Mouse (Mus musculus) midbrain, embryonic 14.5 days (tissue): ENCODE data around the gene Spock3. TPM values are rescaled to one million over a fixed set of nuclear protein-coding genes. Genes with fewer than 3 reads are reported as not detected.
"Not testable (repeated sequence)": the region's sequence is repeated elsewhere in the genome, so short reads cannot be mapped to it uniquely, and the experiment has no call there.

Experiments used
- ATAC-seq: fragments of 200-750 bp; cut with Nextera tagmentation; 2 replicates; pipeline ENCODE4 v1.8.0; 2017; ENCODE audit warnings: moderate number of reproducible peaks, moderate library complexity; ENCODE audit not compliant: low FRiP score, low TSS enrichment
- DNase-seq: peaks from one replicate; pipeline ENCODE4 v3.0.0-alpha.2; 2015
- H3K27ac ChIP-seq: fragments of 300-500 bp; sonication (generic); replicated peaks from 2 replicates; pipeline ENCODE4 v1.5.1; 2014; ENCODE audit warnings: mild to moderate bottlenecking, low read depth, low read length, moderate library complexity
- H3K27me3 ChIP-seq: fragments of 300-500 bp; sonication (generic); 2 replicates; pipeline ENCODE4 v1.6.1; 2014; ENCODE audit warnings: low read length, control low read depth, mixed read lengths; ENCODE audit not compliant: control insufficient read depth, insufficient read depth
- H3K36me3 ChIP-seq: fragments of 300-500 bp; sonication (generic); 2 replicates; pipeline ENCODE4 v1.6.1; 2014; ENCODE audit warnings: low read length, control low read depth; ENCODE audit not compliant: control insufficient read depth, insufficient read depth
- H3K4me1 ChIP-seq: fragments of 300-500 bp; sonication (generic); 2 replicates; pipeline ENCODE4 v1.6.1; 2014; ENCODE audit warnings: mild to moderate bottlenecking, antibody characterized with exemption, low read length, control low read depth; ENCODE audit not compliant: control insufficient read depth, insufficient read depth
- H3K4me2 ChIP-seq: fragments of 300-500 bp; sonication (generic); 2 replicates; pipeline ENCODE4 v1.6.1; 2014; ENCODE audit warnings: mild to moderate bottlenecking, low read length, moderate library complexity
- H3K4me3 ChIP-seq: fragments of 300-500 bp; sonication (generic); replicated peaks from 2 replicates; pipeline ENCODE4 v1.5.1; 2014; ENCODE audit warnings: low read depth, low read length
- H3K9ac ChIP-seq: fragments of 300-500 bp; sonication (generic); replicated peaks from 2 replicates; pipeline ENCODE4 v1.6.1; 2014; ENCODE audit warnings: mild to moderate bottlenecking, low read length, moderate library complexity
- H3K9me3 ChIP-seq: fragments of 300-500 bp; sonication (generic); 2 replicates; pipeline ENCODE4 v1.6.1; 2016; ENCODE audit warnings: low read length, control low read depth, mixed read lengths; ENCODE audit not compliant: control insufficient read depth
- WGBS: fragments of 180-500 bp; shearing (Covaris S2); extraction: QIAGEN DNeasy Blood & Tissue Kit; methylation state at CpG from one replicate; pipeline ENCODE4 v1.1.7; 2014; 5-methylcytosine and 5-hydroxymethylcytosine counted together
- polyA plus RNA-seq: library from polyadenylated mRNA; unstranded; fragments of >200 nt; fragmentation: Nextera tagmentation; extraction: Ambion mirVana; gene quantifications from 2 replicates; pipeline ENCODE4 v1.2.1, GENCODE M21; 2014

Gene Spock3
- polyA plus RNA-seq, 1 experiment from 2014 or later = 59.1 TPM

DNA sequence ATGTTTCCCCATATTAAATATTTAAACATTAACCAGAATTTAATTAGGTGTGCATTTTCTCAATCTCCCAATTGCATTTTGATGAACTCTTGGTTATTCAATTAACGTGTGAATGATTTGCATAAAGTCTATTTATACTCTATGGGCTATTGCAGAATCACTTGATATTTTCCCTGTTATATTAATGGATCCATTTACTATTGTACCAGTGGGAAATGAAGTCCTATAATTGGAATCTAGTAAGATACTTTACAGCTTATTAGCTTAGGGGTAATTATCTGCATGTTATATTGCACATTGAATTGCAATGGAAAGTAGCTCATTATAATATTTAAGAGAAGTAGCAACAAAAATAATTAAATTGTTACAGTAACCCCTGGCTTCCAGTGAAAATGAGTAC, 162.1 kb downstream of the Spock3 start:
- Histone ChIP-seq H3K4me3 (no peak overlapping the region), H3K4me2 (no peak overlapping the region), H3K27ac (no peak overlapping the region), H3K27me3 (no peaks in the 10 kb centered on the region), H3K9ac (no peak overlapping the region), H3K4me1 (no peaks in the 10 kb centered on the region), H3K9me3 (no peaks in the 10 kb centered on the region), H3K36me3 (no peaks in the 10 kb centered on the region)
- 55% methylated on average over 1 of the region's 1 CpGs for WGBS
- ATAC-seq (no peak), DNase-seq (peak; percentile 8)

GRCm38 (mm10) chr8:63120508-63120907, 169.7 kb downstream of the Spock3 start:
- no peaks in the 10 kb centered on the region for H3K27me3 ChIP-seq
- H3K9ac ChIP-seq = no peak overlapping the region
- H3K4me3 ChIP-seq = no peak overlapping the region
- H3K27ac ChIP-seq = no peak overlapping the region
- DNase-seq = peak; percentile 17
- H3K36me3 ChIP-seq = no peaks in the 10 kb centered on the region
- ATAC-seq = no peak
- no peaks in the 10 kb centered on the region for H3K4me1 ChIP-seq
- no peak overlapping the region for H3K4me2 ChIP-seq
- WGBS = 56% methylated on average over 2 of the region's 2 CpGs
- H3K9me3 ChIP-seq = no peaks in the 10 kb centered on the region

- no peaks in the 10 kb centered on the region for H3K27me3 ChIP-seq
- H3K4me2 ChIP-seq = no peak overlapping the region
- H3K4me1 ChIP-seq = no peaks in the 10 kb centered on the region
- H3K9ac ChIP-seq = no peak overlapping the region
- ATAC-seq = no peak
- WGBS = 91% methylated on average over 3 of the region's 3 CpGs
- H3K4me3 ChIP-seq = no peak overlapping the region
- no peak overlapping the region for H3K27ac ChIP-seq
- H3K36me3 ChIP-seq = no peaks in the 10 kb centered on the region
- no peaks in the 10 kb centered on the region for H3K9me3 ChIP-seq
- DNase-seq = no peak
Observed at GRCm38 (mm10) chr8:63135406-63135805, 184.6 kb downstream of the Spock3 start.

- not testable (repeated sequence) for ATAC-seq, H3K9ac ChIP-seq, H3K4me1 ChIP-seq, H3K27ac ChIP-seq, H3K36me3 ChIP-seq, H3K4me3 ChIP-seq, H3K4me2 ChIP-seq, DNase-seq, H3K9me3 ChIP-seq, H3K27me3 ChIP-seq
- whole genome bisulfite sequencing = 50% methylated on average over 2 of the region's 2 CpGs
Observed at GRCm38 (mm10) chr8:63163861-63164260, 213.1 kb downstream of the Spock3 start.

DNA sequence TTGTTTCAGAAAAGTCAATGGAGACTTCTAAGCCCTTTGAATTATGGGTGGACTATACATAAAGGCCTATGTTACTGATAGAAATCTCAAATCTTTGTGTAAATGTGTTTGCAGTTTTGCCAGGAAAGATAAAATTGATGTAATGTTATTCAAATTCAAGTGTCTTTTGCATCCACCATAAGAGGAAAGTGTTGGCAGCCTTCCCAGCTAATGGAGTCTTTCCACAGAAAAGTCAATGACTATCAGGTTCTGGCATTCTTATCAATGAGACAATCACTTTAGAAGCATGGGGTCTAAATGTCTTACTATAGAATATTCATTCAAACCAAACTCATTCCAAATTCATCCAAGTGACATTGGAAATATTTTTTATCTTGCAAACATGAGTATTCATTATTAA, 214.5 kb downstream of the Spock3 start:
- Histone ChIP-seq H3K36me3 (no peaks in the 10 kb centered on the region), H3K4me3 (no peak overlapping the region), H3K27me3 (no peaks in the 10 kb centered on the region), H3K9me3 (no peaks in the 10 kb centered on the region), H3K27ac (no peak overlapping the region), H3K4me2 (no peak overlapping the region), H3K4me1 (no peaks in the 10 kb centered on the region), H3K9ac (no peak overlapping the region)
- no peak for ATAC-seq
- no peak for DNase-seq

- H3K9me3 ChIP-seq = no peaks in the 10 kb centered on the region
- H3K36me3 ChIP-seq = no peaks in the 10 kb centered on the region
- no peaks in the 10 kb centered on the region for H3K27me3 ChIP-seq
- no peak for DNase-seq
- no peak overlapping the region for H3K27ac ChIP-seq
- no peak overlapping the region for H3K9ac ChIP-seq
- no peak overlapping the region for H3K4me2 ChIP-seq
- no peak overlapping the region for H3K4me3 ChIP-seq
- no peaks in the 10 kb centered on the region for H3K4me1 ChIP-seq
- ATAC-seq = no peak
Observed at GRCm38 (mm10) chr8:63169956-63170355, 219.1 kb downstream of the Spock3 start.

- no peak for DNase-seq
- Histone ChIP-seq H3K4me2 (no peak overlapping the region), H3K27ac (no peak overlapping the region), H3K36me3 (no peaks in the 10 kb centered on the region), H3K9ac (no peak overlapping the region), H3K9me3 (no peaks in the 10 kb centered on the region), H3K4me1 (no peaks in the 10 kb centered on the region), H3K27me3 (no peaks in the 10 kb centered on the region), H3K4me3 (no peak overlapping the region)
- 89% methylated on average over 1 of the region's 1 CpGs for WGBS
- no peak for ATAC-seq
Observed at GRCm38 (mm10) chr8:63181272-63181671, 230.5 kb downstream of the Spock3 start.

DNA sequence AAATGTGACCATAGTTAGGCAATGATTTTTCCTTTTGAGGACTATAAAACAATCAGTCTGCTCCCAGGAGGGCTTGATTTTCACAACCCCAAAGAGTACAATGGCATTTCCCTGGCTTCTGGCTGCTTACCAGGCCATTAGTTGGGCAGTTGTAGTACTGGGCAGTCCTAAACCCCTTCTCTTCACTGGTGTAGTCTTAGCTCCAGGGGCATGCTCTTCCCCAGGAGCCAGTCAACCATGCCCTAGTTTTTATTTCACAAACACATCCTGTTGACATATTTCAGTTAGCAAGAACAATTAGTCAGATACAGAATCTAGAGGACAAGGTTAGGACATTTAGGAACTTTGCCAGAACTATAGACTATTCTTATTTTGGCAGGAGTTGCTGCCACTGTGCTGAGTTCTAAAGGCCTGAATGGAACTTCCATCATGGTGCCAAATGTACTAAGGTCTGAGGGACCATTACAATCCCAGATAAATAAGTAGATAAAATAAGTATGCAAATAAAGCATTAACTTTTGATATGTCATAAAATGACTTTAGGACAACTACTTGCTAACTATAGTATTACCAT, 308.1 kb downstream of the Spock3 start:
- DNase-seq = no peak
- no peak for ATAC-seq
- H3K36me3 ChIP-seq = no peaks in the 10 kb centered on the region
- no peak overlapping the region for H3K4me2 ChIP-seq
- no peak overlapping the region for H3K27ac ChIP-seq
- no peaks in the 10 kb centered on the region for H3K27me3 ChIP-seq
- H3K4me1 ChIP-seq = no peaks in the 10 kb centered on the region
- no peak overlapping the region for H3K9ac ChIP-seq
- H3K4me3 ChIP-seq = no peak overlapping the region
- H3K9me3 ChIP-seq = no peaks in the 10 kb centered on the region; the same call in 1 of the 2 replicates

DNA sequence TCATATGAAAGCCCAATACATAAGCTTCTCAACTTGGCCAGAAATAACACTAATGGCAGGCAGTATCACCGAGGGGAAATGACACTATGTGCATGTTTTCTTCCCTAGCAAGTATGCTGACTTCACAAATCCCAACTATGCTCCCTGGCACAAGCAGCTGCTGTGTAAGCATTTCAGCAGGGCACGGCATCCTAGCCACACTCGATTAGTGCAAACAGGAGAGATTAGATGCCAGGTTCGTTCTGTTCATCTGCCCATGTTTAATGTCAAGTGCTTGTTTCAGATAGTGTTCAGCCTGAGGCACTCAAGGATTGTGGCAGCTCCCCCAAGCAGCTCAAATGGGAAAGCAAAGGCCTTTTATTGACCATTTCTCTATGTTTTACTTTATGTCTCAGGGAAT, 311.7 kb downstream of the Spock3 start:
- ATAC-seq (no peak), DNase-seq (peak; percentile 25)
- WGBS = 63% methylated on average over 4 of the region's 4 CpGs
- H3K4me3 ChIP-seq = no peak overlapping the region
- H3K4me1 ChIP-seq = no peaks in the 10 kb centered on the region
- H3K9ac ChIP-seq = no peak overlapping the region
- H3K4me2 ChIP-seq = no peak overlapping the region
- H3K36me3 ChIP-seq = no peaks in the 10 kb centered on the region
- H3K27ac ChIP-seq = 0 out of 2 replicates have a peak overlapping the region, but pooled peaks have one; percentile 17
- H3K27me3 ChIP-seq = no peaks in the 10 kb centered on the region
- H3K9me3 ChIP-seq = no peaks in the 10 kb centered on the region
